Mouse (Mus musculus): ENCODE measurements around the gene Gas2l3. TPM values are rescaled to one million over a fixed set of nuclear protein-coding genes. Genes with fewer than 3 reads are reported as not detected.

Gas2l3 gene
- total RNA-seq, 2 experiments from 2014 or later: 2.1 to 2.3 TPM

DNA sequence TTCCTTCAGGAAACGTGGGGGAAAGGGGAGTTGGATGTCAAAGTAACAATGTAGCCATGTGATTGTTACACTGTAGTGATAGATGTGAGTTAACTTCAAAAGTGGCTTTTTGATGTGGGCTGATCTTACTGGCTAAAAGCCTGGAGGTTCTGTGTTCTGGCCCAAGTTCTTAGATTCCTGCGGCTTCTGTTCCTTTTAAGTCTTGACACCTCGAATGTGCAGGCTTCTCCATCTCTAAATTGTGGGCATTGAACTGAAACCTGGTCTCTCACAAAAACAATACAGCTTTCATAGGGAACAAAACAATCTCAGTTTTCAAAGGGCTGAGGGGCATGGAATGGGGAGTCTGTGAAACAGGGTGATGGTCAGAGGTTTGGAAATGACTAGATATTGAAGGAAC is 614 bp upstream of the Gas2l3 start:
- no peak for DNase-seq (ENCODE audit: low spot score in 2 of 2)

DNA sequence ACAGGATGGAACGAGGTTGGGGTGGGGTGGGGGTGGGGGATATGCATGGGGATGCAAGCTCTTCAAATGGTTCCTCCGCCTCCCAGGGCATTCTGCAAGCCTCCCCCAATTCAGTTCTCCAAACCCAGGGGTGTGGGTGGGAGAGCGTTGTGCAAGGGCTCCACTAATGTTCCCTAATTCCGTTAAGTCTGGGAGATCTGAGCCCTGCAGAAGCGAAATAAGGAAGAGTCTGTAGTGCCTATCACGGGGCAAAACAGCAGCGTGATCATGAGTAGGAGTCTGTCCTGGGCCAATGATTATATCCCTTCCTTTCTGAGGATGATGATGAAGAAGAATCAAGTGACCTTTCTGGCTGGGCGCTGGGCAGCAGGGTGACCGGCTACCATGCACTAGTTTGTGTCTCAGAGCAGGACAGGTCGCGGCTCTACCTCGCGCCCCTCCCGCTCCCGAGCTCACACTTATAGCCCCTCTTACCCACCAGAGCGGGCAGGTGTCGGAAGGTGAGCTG is 598 bp downstream of the Gas2l3 start:
- DNase-seq (ENCODE audit: low spot score in 2 of 2): peak in 1 of 2 experiments; percentile 12

GRCm38 (mm10) chr10:89442640-89443039 is 1.1 kb downstream of the Gas2l3 start:
- DNase-seq (ENCODE audit: low spot score in 2 of 2): no peak

DNA sequence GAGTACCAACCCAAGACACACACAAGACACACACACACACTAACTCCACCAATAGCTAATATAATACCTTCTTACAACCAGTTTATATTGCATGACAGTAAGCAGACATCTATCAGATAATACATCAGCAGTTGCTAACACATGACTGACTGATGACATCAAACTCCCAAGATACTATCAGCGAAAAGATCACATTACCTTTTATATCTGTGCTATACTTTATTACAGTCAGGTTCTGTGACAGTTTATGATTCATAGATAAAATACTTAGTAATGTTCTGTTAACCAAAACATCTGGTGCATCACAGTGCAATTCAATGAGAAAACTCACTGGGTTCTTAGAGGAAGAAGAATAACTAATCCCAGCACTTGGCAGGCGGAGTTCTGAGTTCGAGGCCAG is 1.8 kb downstream of the Gas2l3 start:
- no peak for DNase-seq (ENCODE audit: low spot score in 2 of 2)

- no peak for DNase-seq (ENCODE audit: low spot score in 2 of 2)
Measured at GRCm38 (mm10) chr10:89439380-89439779, 4.4 kb downstream of the Gas2l3 start.

GRCm38 (mm10) chr10:89437996-89438395 is 5.8 kb downstream of the Gas2l3 start:
- no peak for DNase-seq (ENCODE audit: low spot score in 2 of 2)

GRCm38 (mm10) chr10:89437472-89437871 is 6.3 kb downstream of the Gas2l3 start:
- DNase-seq (ENCODE audit: low spot score in 2 of 2): no peak

DNA sequence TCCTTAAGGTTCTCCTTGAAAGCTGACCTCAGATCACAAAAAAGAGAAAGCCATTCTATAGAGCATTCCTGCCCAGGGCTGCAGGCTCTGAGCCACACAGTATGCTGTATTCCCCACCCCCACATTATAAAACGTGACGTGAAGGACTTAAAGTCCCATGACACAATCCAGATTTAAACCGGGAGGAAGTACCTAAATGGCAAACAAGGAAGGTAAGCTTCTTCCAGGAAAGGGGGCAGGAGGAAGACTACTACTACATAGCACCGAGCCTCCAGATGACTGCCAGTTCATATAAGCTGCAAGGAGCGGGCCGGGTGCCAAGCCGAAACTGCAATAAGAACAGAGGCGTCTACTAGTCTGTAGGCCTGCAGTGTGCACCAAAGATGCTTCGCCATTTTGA is 7.8 kb downstream of the Gas2l3 start:
- DNase-seq (ENCODE audit: low spot score in 2 of 2): peak in 1 of 2 experiments; percentile 13

- DNase-seq (ENCODE audit: low spot score in 2 of 2): no peak
Measured at GRCm38 (mm10) chr10:89435413-89435812, 8.4 kb downstream of the Gas2l3 start.

DNA sequence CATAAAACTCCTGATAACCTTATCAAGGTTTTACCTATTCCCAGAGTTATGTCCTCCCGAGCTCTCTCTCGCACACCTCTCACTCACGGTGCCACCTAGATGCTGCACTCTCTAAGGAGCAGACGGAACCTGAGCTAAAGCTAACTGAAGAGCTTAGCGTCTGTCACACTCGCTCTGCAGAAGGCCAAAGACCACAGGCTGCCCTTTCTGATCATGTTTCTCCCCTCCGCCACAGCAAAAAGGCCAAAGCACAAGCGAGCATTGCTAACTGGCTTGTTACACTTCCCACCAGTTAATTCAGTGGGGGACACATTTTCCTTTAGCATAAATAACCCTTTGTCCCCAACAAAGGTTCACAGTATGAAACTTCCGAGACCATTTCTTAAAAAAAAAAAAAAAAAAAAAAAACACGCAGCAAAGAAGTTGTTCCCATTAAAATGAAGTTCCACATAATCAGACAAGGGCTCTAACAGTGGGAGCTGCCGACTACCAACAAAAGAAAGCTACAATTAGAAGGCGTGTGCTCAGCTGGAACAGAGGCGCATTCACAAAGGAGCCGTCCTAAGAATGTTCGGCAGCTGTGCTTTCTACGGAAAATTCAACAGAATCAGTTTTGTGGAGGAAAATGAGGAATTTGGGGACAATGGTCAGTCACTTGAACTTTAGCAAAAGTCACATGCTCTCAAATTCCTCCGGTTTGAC is 9.1 kb downstream of the Gas2l3 start:
- DNase-seq (ENCODE audit: low spot score in 2 of 2): no peak

- no peak for DNase-seq (ENCODE audit: low spot score in 2 of 2)
Measured at GRCm38 (mm10) chr10:89432743-89433142, 11.0 kb downstream of the Gas2l3 start.

- DNase-seq (ENCODE audit: low spot score in 2 of 2): no peak
Measured at GRCm38 (mm10) chr10:89430751-89431150, 13.0 kb downstream of the Gas2l3 start.

DNA sequence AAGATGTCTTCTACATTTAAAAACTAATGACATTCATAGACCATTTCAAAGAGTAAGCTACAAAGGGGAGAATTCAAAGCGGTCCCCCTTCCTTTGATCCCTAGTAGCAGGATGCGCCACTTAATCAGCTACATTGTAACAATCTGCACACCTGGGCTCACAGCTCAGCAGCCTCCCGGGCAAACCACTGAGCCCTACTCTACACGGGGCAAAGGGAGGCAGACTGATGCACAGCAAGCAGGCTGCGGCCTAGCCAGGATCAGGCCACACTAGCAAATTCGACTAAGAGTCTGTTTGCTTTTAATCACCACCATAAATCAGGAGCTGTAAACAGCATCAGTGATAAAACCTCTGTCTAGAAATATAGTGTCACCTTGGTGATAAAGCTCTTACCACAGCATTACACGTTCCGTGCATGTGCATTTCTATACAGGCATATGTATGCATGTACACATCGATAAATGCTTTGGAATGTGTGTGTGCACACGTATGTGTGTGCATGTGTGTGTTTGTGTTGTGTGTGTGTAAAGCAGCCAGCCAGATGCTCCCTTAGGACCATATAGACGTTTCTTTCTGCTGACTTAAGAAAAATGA is 18.9 kb downstream of the Gas2l3 start:
- no peak for DNase-seq (ENCODE audit: low spot score in 2 of 2)

DNA sequence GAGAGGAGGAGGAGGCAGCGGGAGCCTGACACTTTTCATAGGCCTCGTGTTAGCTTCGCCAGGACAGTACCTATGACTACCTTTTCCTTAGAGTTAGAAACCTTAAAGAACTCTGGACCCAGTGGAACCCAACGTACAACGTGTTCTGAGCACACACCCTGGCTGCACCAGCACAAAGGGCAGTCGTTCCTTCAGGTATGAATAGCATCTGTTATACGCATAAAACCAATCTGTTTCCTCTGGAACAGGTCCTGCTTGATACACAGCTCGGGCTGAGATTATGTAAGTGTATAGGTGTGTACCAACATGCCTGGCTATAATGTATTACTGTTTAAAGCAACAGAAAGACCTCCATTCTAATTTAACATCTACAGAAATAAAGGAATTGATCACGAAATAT is 19.6 kb downstream of the Gas2l3 start:
- no peak for DNase-seq (ENCODE audit: low spot score in 2 of 2)

GRCm38 (mm10) chr10:89423164-89423778 is 20.5 kb downstream of the Gas2l3 start:
- DNase-seq (ENCODE audit: low spot score in 2 of 2): no peak

DNA sequence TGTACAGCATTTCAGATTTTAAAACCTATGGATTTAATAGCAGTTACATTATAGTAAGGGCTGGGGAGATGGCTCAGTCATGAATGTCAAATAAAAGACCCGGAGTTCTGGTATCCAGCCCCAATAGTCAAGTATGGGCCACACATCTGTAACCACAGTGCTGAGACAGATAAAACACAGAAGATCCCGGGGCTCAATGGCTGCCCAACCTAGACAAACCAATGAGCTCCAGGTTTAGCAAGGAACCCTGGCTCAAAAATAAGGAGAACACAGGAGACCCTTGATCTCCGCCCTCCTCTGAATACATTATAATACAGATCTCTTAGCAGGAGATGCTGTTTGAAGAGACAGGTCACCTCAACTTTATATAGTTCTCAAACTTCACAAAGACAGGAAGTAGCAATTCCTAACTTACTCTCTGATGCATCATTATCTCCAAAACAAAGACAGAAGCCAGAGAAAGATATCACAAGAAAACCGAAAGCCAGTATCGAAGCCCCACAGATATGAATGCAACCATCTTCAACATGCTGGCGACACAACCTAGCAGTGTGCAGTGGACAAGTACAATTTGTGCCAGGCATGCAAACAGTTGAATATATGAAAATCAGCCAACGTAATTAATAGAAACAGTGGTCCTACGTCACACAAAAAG is 21.1 kb downstream of the Gas2l3 start:
- no peak for DNase-seq (ENCODE audit: low spot score in 2 of 2)

- no peak for DNase-seq (ENCODE audit: low spot score in 2 of 2)
Measured at GRCm38 (mm10) chr10:89417966-89418365, 25.8 kb downstream of the Gas2l3 start.

DNA sequence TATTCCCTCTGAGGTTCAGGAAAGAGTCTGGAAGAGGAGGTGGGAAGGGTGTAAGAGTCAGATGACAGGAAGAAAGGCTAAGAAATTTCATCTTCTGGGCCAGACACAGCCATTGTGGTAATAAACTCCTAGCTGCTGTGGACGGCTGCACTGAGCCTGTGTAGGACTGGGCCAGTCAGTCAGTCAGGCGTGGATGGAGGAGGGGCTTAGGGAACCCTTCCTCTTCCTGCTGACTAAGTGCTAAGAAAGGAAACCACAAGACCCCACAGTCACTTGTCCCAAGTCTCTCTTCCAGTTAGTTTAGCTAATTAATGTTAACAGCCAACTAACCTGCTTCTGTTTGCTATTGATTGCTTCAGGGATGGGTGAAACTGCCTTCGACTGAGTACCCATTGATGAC is 28.3 kb downstream of the Gas2l3 start:
- no peak for DNase-seq (ENCODE audit: low spot score in 2 of 2)

GRCm38 (mm10) chr10:89407551-89407950 is 36.2 kb downstream of the Gas2l3 start:
- no peak for DNase-seq (ENCODE audit: low spot score in 2 of 2)

GRCm38 (mm10) chr10:89406733-89407484 is 36.9 kb downstream of the Gas2l3 start:
- DNase-seq (ENCODE audit: low spot score in 2 of 2): no peak

DNA sequence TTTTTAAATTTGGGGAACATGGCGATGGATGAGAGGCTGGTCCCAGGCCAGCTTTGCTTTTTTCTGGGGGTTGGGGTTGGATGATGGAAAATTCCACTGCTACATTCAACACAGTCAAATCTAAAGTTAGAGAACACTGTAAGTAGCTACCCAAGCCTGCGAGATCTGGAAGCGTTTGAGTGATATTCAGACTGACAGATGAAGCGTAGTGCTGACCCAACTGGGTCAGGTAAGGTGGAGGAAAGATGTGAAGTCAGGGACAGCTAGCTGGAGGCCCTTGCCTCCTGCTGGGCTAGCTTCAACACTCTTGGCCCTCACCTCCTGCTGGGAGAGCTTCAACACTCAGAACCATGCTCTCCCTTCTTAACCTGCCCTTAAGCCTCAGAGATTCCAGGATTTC is 38.8 kb downstream of the Gas2l3 start:
- no peak for DNase-seq (ENCODE audit: low spot score in 2 of 2)

All from left cerebral cortex, adult 18-20 months (tissue).